Mouse (Mus musculus) thymus, postnatal 0 days (tissue): ENCODE measurements around the gene Brf1. TPM values are rescaled to one million over a fixed set of nuclear protein-coding genes. Genes with fewer than 3 reads are reported as not detected.
A peak's percentile ranks its signal among the peaks of the same experiment; 100 is the strongest.

Source experiments
- DNase-seq: peaks from one replicate; pipeline ENCODE4 v3.0.0-alpha.2; 2015; ENCODE audit warnings: low spot score
- polyA plus RNA-seq: library from polyadenylated mRNA; unstranded; fragments of >200 nt; fragmentation: Nextera tagmentation; extraction: Ambion mirVana; gene quantifications from 2 replicates; pipeline ENCODE4 v1.2.1, GENCODE M21; 2015

Brf1 gene
- 70.8 and 89.0 TPM in 2 replicates for polyA plus RNA-seq

GRCm38 (mm10) chr12:113000294-113001132, at the start of gene Brf1:
Brf1 (minus strand) TSS chr12:113000704.
- DNase-seq: peak; percentile 98

- DNase-seq: peak; percentile 73
Observed at GRCm38 (mm10) chr12:113049836-113050235, 49.3 kb upstream of the Brf1 start.

GRCm38 (mm10) chr12:113048103-113048502, 47.6 kb upstream of the Brf1 start:
- DNase-seq: no peak

GRCm38 (mm10) chr12:113046861-113047260, 46.4 kb upstream of the Brf1 start:
- peak; percentile 41 for DNase-seq

GRCm38 (mm10) chr12:113044916-113045677, 44.6 kb upstream of the Brf1 start:
- DNase-seq: no peak

GRCm38 (mm10) chr12:113042543-113042942, 42.0 kb upstream of the Brf1 start:
- no peak for DNase-seq

- DNase-seq: peak; percentile 37
Observed at GRCm38 (mm10) chr12:113041481-113042439, 41.3 kb upstream of the Brf1 start.

GRCm38 (mm10) chr12:113038414-113038813, 37.9 kb upstream of the Brf1 start:
- no peak for DNase-seq

- DNase-seq: no peak
Observed at GRCm38 (mm10) chr12:113036996-113037395, 36.5 kb upstream of the Brf1 start.

GRCm38 (mm10) chr12:113035093-113035492, 34.6 kb upstream of the Brf1 start:
- no peak for DNase-seq

GRCm38 (mm10) chr12:113032296-113033250, 32.1 kb upstream of the Brf1 start:
- DNase-seq: no peak

GRCm38 (mm10) chr12:113031441-113031840, 30.9 kb upstream of the Brf1 start:
- DNase-seq: no peak

- DNase-seq: no peak
Observed at GRCm38 (mm10) chr12:113030993-113031392, 30.5 kb upstream of the Brf1 start.

- no peak for DNase-seq
Observed at GRCm38 (mm10) chr12:113030046-113030445, 29.5 kb upstream of the Brf1 start.

- no peak for DNase-seq
Observed at GRCm38 (mm10) chr12:113028898-113029297, 28.4 kb upstream of the Brf1 start.

GRCm38 (mm10) chr12:113028067-113028466, 27.6 kb upstream of the Brf1 start:
- DNase-seq: no peak

- no peak for DNase-seq
Observed at GRCm38 (mm10) chr12:113027495-113027894, 27.0 kb upstream of the Brf1 start.

- no peak for DNase-seq
Observed at GRCm38 (mm10) chr12:113026557-113026956, 26.1 kb upstream of the Brf1 start.

GRCm38 (mm10) chr12:113023082-113023481, 22.6 kb upstream of the Brf1 start:
- DNase-seq: no peak

GRCm38 (mm10) chr12:113021488-113021887, 21.0 kb upstream of the Brf1 start:
- DNase-seq: no peak
